ENCODE assay signal across 8 mouse cellular contexts in genomic region chr1:118954434-118955301, GRCm38 (mm10).
DNase-seq lines count a peak whose midpoint lies in the region; ATAC-seq lines count a peak whose summit lies in the region.

No protein-coding gene starts in this region.

- no peaks in the 10 kb centered on the region for H3K9me3 ChIP-seq in kidney, embryonic 15.5 days (replicated peaks)
- no peaks in the 10 kb centered on the region for H3K9me3 ChIP-seq in embryonic facial prominence, embryonic 11.5 days (replicated peaks; ENCODE audit: control insufficient read depth, low read length)
- H3K9me3 ChIP-seq in heart, embryonic 15.5 days (replicated peaks), result no peaks in the 10 kb centered on the region
- no peaks in the 10 kb centered on the region for H3K9me3 ChIP-seq in limb, embryonic 10.5 days (replicated peaks)

- peak; percentile 50 for ATAC-seq in kidney, embryonic 15.5 days (replicated peaks; ENCODE audit: low FRiP score)
- ATAC-seq in embryonic facial prominence, embryonic 11.5 days (replicated peaks; ENCODE audit: insufficient number of reproducible peaks, low FRiP score, low TSS enrichment, low read depth), result peak; percentile 86
- peak; percentile 82 for ATAC-seq in heart, embryonic 15.5 days (replicated peaks; ENCODE audit: insufficient number of reproducible peaks, insufficient read depth, low FRiP score, low read depth)
- ATAC-seq in erythroblast, adult 5-6 weeks (replicated peaks; ENCODE audit: low FRiP score, poor library complexity, severe bottlenecking), result no peak

- no peak overlapping the region for H3K4me2 ChIP-seq in kidney, embryonic 15.5 days
- H3K4me2 ChIP-seq in embryonic facial prominence, embryonic 11.5 days (ENCODE audit: low read depth, low read length), result no peak overlapping the region
- no peak overlapping the region; the same call in 1 of the 2 replicates for H3K4me2 ChIP-seq in heart, embryonic 15.5 days

- 40% methylated on average over 10 of the region's 10 CpGs for WGBS in kidney, embryonic 15.5 days
- 53% methylated on average over 10 of the region's 10 CpGs for WGBS in embryonic facial prominence, embryonic 11.5 days
- 34% methylated on average over 10 of the region's 10 CpGs for WGBS in heart, embryonic 15.5 days
- 59% methylated on average over 10 of the region's 10 CpGs for WGBS in limb, embryonic 10.5 days

- no peak overlapping the region for H3K4me3 ChIP-seq in kidney, embryonic 15.5 days (replicated peaks)
- no peak overlapping the region for H3K4me3 ChIP-seq in embryonic facial prominence, embryonic 11.5 days (ENCODE audit: low read depth, low read length)
- no peak overlapping the region for H3K4me3 ChIP-seq in heart, embryonic 15.5 days
- no peak overlapping the region for H3K4me3 ChIP-seq in limb, embryonic 10.5 days

- H3K27ac ChIP-seq in kidney, embryonic 15.5 days, result peak overlapping the region; percentile 28; the same call in 1 of the 2 replicates
- no peak overlapping the region for H3K27ac ChIP-seq in embryonic facial prominence, embryonic 11.5 days (replicated peaks; ENCODE audit: low read depth, low read length)
- H3K27ac ChIP-seq in heart, embryonic 15.5 days, result 0 out of 2 replicates have a peak overlapping the region, but pooled peaks have one; percentile 37
- H3K27ac ChIP-seq in limb, embryonic 10.5 days, result peak overlapping the region; percentile 27; the same call in 1 of the 2 replicates

- H3K4me1 ChIP-seq in kidney, embryonic 15.5 days, result peaks cover 45% of the 10 kb centered on the region
- H3K4me1 ChIP-seq in embryonic facial prominence, embryonic 11.5 days (ENCODE audit: control insufficient read depth, insufficient read depth, low read length), result no peaks in the 10 kb centered on the region; the same call in 1 of the 2 replicates
- H3K4me1 ChIP-seq in heart, embryonic 15.5 days (replicated peaks), result peaks cover 23% of the 10 kb centered on the region
- H3K4me1 ChIP-seq in limb, embryonic 10.5 days, result peaks cover 24% of the 10 kb centered on the region

- no peak overlapping the region for H3K9ac ChIP-seq in kidney, embryonic 15.5 days
- no peak overlapping the region for H3K9ac ChIP-seq in embryonic facial prominence, embryonic 11.5 days (replicated peaks; ENCODE audit: low read length)
- H3K9ac ChIP-seq in heart, embryonic 15.5 days, result no peak overlapping the region

- DNase-seq in kidney, postnatal 36 days, result no peak
- DNase-seq in embryonic facial prominence, embryonic 11.5 days (ENCODE audit: low spot score), result peak; percentile 69
- no peak for DNase-seq in limb, embryonic 10.5 days (ENCODE audit: low spot score)
- peak; percentile 75 for DNase-seq in retina, postnatal 7 days (ENCODE audit: low read depth, low spot score)
- no peak for DNase-seq in adrenal gland, adult 8-10 months

- no peaks in the 10 kb centered on the region for H3K27me3 ChIP-seq in kidney, embryonic 15.5 days
- no peaks in the 10 kb centered on the region for H3K27me3 ChIP-seq in embryonic facial prominence, embryonic 11.5 days (ENCODE audit: control insufficient read depth, insufficient read depth, low read length)
- no peaks in the 10 kb centered on the region for H3K27me3 ChIP-seq in heart, embryonic 15.5 days
- no peaks in the 10 kb centered on the region for H3K27me3 ChIP-seq in limb, embryonic 10.5 days (ENCODE audit: low read depth, poor library complexity, severe bottlenecking)

- no peaks in the 10 kb centered on the region for H3K36me3 ChIP-seq in kidney, embryonic 15.5 days
- H3K36me3 ChIP-seq in embryonic facial prominence, embryonic 11.5 days (replicated peaks; ENCODE audit: control insufficient read depth, insufficient read depth, low read depth, low read length), result no peaks in the 10 kb centered on the region
- no peaks in the 10 kb centered on the region for H3K36me3 ChIP-seq in heart, embryonic 15.5 days
- H3K36me3 ChIP-seq in limb, embryonic 10.5 days, result peaks cover 39% of the 10 kb centered on the region

Comparison
In these comparisons a context has a peak if more than half of its experiments do, and no peak if none do; other contexts are left out.
1. DNase-seq: peak in embryonic facial prominence, embryonic 11.5 days (single experiment) and retina, postnatal 7 days (single experiment); none in kidney, postnatal 36 days (0 of 2), limb, embryonic 10.5 days (single experiment) and adrenal gland, adult 8-10 months (single experiment).